Mouse (Mus musculus): ENCODE measurements around the gene Ifnar1.
A peak's percentile ranks its signal among the peaks of the same experiment; 100 is the strongest.

Ifnar1 gene

GRCm38 (mm10) chr16:91461773-91462181, 23.3 kb upstream of the Ifnar1 start:
- DNase-seq: no peak

DNA sequence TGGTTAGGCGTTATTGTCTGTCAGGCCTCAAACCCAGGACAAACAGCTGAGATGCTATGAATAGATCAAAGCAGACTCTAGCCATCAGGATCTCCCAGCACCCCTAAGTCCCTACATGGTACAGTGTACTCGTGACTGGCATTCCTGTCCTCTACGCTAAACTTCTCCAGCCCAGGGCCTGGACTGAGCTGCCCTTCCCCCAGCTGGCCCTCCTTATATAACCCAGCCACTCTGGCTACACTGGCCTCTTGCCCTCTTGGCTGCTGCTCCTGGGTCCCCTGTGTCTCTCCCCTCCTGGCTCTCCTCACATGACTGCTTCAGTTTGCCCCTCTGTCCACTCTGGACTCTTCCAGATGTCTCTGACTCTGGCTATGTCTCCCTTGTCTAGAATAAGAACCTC, 22.4 kb upstream of the Ifnar1 start:
- DNase-seq: no peak

GRCm38 (mm10) chr16:91463400-91463799, 21.6 kb upstream of the Ifnar1 start:
- no peak for DNase-seq

DNA sequence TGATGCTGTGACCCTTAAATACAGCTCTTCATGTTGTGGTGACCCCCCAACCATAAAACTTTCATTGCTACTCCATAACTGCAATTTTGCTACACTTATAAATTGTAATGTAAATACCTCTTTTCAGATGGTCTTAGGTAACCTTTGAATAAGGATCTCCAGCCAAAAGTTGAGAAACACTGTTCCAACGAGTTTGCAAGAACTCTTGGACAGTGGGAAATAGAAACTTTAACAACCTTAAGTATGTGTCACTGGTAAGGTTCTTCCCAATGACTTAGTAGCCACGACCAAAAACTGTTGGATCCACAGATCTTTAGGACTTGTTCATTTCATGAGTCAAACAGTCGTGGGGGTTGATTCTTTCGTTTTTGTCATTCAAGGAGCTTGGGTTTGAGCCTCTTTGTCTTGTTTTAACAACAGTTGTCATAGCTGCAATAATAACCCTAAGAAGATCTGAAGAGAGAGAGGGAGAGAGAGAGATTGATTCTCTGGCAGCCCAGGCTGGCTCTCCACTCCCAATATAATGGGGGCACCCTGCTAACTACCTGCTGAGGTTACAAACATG, 21.1 kb upstream of the Ifnar1 start:
- no peak for DNase-seq

DNA sequence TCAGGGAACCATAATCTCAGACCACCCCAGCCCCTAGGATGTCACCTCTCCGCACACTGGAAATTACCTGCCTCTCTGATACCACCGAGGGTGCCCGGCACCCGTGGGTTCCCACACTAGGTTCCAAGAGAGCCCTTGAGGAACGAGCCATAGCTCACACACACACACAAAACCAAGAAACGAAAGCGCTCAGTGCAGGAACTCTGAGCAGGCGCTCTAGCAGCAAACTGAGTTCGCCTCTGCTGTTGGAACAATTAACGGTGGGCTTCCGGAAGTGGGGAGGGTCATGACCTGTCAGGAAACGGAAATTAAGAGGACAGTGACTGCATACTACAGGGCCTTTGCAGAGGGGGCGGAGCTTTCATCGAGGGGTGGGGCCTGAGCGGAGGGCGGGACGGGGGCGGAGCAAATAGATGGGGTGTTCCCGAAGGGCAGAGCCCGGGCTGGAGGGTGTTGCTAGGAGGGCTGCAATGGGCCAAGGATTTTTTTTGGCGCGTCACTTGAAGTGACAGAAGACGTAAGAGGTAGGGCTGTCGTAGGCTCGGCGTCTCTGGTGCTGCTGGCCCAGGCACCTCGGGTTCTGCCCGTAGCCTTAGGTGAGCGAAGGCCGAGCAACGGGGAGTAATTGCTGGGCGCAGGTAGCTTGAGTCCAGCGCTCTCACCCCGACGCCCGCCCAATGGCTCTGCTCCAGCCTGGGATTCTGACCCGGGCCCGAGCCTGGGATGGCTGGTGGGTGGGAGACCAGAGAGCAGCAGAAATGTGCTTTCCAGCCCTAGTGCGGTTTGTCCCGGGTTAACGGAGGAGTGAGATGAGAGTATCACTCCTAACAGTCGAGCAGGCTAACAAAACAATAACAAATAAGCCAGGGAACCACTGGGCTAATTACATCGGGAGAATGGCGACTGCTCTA, 20.2 kb upstream of the Ifnar1 start:
- DNase-seq: peak; percentile 84

DNA sequence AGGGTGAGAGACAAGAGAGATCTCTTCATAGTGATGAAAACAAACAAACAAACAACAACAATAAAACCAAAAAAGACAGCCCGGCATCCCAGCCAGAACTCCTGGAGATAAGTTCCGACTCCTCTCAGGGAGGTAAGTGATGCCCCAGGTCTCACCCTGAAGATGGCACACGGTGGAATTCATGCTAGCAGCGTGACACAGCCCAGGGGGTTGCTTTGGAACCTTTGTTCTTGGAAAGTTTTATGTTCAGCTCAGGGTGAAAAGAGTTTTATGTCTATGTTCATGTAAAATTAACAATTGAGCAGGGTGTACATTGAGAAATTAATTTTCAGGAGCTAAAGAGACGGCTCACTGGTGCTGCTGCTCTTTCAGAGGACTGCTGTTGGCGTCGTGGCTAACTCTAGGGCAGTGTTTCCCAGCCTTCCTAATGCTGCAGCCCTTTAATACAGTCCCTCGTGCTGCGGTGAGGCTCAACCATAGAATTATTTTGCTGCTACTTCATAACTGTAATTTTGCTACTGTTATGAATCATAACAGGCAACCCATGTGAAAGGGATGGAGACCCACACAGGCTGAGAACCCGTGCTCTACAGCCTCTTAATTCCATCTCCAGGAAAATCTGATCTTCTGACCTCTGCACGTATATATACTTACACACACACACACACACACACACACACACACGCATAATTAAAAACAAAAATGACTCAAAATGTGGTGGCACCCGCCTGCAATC, 19.4 kb upstream of the Ifnar1 start:
- DNase-seq: no peak

GRCm38 (mm10) chr16:91466566-91466965, 18.5 kb upstream of the Ifnar1 start:
- DNase-seq: no peak

- no peak for DNase-seq
Measured at GRCm38 (mm10) chr16:91470470-91470869, 14.6 kb upstream of the Ifnar1 start.

DNA sequence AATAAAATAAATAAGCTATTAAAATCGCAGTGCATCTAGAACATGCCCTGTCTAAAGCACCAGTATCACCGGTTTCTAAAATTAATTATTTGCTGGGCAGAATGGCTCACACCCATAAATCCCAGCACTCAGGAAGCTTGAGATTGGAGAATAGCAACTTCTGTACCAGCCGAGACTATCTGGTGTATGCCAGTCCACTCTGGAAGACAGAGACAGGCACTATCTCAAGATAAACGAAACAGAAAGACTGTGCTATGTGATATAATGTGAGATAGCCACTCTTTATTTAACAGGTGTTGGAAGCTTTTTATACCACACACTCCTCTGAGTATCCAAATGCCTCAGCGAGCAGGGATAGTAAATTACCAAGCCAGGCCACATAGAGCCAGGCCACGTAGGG, 13.6 kb upstream of the Ifnar1 start:
- DNase-seq: no peak

DNA sequence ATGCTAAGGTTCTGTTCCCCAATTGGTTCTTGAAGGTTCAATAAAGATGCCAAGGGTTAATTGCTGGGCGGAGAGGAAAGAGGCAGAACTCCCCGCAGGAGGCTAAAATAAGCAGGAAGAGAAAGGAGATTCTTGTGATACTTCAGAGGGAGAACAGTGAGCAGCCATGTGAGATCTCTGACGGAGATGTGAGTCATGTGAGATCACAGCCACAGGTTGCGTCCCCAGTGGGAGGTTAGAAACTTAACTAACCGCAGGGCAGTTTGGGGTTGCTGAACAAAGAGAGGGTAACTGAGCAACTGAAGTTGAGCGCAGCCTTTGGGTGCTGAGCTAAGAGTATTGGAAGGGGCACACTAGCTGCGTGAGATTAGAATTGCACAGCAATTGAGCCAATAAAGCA, 9.3 kb upstream of the Ifnar1 start:
- no peak for DNase-seq

DNA sequence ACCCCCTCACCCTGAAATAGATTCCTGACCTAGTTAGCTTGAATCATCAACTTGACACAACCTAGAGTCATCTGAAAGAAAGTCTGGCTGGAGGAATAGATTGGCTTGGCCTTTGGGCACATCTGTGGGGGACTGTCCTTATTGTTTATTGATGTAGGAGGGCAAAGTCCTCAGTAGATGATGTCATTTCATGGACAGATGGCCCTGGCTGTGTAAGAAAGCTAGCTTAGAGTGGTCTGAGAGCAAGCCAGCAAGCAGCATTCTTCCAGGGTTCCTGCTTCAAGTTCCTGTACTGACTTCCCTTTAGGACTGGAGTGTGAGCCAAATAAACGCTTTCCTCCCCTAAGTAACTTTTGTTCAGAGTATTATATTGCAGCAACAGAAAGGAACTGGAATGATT, 7.0 kb upstream of the Ifnar1 start:
- no peak for DNase-seq

GRCm38 (mm10) chr16:91480517-91480916, 4.5 kb upstream of the Ifnar1 start:
- DNase-seq: no peak

DNA sequence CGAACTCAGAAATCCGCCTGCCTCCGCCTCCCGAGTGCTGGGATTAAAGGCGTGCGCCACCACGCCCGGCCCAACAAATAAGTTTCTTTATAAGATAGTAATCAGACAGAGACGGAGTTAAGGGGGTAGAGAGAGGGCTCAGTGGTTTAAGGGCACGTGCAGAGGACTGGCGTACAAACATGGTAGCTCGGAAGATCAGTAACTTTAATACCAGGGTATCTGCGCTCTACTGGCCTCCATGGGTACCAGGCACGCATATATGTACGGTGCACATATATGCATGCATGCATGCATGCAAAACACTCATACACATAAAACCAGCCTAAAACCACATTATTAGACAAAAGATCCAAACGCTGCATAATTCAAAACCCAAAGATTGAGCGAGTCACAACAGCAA, 651 bp upstream of the Ifnar1 start:
- DNase-seq: no peak

DNA sequence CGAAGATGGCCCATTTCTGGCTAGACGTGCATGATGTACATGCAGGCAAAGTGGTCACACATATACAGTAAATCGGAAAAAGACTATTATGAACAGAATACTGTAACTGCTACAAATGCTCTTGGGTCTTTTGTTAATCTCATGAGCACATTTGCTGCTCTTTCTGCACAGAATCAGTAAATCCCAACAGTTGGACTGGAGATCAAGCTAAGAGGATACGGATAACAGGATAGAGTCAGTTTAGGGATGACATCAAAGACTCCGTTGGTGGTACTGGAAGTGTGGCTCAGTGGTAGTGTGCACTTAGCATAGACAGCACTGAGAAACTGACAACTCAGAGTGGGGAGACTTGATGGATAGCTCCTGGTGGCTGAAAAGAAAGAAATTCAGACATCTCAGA, 803 bp downstream of the Ifnar1 start:
- no peak for DNase-seq

- no peak for DNase-seq
Measured at GRCm38 (mm10) chr16:91488066-91488465, 3.0 kb downstream of the Ifnar1 start.

DNA sequence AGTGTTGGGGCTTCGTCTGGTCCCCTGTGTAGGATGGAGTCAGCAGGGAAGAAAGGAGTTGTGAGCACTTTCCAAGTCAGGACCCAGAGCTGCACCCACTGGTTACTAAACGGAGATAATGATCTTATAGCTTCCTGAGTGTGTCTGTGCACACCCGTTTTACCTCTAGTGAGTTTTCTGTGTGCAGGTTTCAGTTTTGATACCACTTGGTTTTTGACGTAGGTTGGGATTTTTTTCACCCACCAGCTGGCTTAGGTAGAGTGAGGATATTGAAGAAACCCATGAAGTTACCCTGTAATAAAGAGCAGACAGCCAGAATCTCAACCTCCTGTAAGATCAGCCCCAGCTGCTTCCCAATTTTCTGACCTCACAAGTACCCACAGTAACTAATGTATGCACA, 5.9 kb downstream of the Ifnar1 start:
- DNase-seq: no peak

GRCm38 (mm10) chr16:91491473-91491872, 6.4 kb downstream of the Ifnar1 start:
- DNase-seq: no peak

- no peak for DNase-seq
Measured at GRCm38 (mm10) chr16:91495501-91495900, 10.5 kb downstream of the Ifnar1 start.

- no peak for DNase-seq
Measured at GRCm38 (mm10) chr16:91496206-91496605, 11.2 kb downstream of the Ifnar1 start.

DNA sequence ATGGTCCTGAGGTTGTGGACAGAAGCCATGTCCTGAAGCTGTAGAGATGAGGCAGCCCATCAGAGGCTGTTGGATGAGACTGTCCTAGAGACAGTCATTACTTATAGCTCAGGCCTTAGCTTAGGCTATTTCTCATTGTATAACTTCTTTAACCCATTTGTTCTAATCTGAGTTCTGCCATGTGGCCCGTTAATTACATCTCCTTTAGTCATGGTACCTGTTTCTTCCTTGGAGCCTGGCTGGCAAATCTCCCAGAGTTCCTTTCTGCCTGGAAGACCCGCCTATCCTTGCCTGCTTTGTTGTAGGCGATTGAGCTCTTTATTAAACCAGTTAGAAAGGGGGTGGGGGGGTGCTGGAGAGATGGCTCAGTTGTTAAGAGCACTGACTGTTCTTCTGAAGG, 11.7 kb downstream of the Ifnar1 start:
- DNase-seq: no peak

DNA sequence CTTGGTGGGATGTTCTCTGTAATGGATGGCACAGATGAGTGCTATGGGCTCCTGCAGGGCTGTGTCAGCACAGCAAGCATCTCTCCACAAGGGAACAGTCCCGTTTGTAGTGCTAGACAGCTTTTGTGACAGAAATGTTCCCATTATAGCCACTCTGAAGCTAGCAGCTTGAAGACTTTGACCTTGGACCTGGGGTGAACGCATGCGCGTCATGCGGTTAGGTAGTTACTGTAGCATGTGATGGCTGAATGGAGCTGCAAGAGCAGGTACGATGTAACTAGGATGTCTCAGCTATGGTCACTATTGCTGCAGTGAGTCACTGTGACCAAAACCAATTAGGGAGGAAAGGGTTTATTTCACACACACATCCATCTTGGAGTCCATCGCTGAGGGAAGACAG, 13.0 kb downstream of the Ifnar1 start:
- DNase-seq: no peak

DNA sequence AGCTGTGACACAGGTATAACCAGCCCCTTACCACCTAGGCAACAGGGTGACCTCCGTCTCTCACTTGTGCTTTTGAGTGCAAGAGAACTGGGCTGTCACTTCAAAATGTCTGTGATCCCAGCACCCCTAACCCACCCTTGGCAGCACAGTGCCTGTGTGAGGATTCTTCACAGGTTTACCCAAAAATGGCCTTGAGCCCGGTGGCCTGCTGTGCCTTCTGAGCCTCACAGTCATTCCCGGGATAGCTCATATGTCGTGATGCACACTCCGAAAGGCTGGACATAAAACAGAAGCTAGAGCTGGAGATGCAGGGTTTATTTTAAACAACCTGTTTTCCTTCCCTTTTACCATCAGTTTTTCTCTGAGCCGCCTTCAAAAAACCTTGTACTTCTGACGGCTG, 19.7 kb downstream of the Ifnar1 start:
- DNase-seq: no peak

DNA sequence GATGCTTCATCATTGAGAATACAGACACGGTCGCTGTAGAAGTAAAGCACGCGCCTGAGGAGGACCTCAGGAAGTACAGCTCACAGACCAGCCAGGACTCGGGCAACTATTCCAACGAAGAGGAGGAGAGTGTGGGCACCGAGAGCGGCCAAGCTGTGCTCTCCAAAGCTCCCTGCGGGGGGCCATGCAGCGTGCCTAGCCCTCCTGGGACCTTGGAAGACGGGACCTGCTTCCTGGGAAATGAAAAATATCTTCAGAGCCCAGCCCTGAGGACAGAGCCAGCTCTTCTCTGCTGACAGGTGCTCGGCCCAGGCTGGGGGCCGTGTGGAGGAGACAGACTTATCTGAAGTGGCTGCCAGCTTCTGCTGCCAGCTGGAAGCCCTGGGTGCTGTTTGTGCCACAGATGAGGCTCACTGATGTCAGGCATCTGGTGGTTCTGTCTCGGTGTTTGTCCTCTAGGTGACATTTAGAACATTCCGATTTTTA, 20.1 kb downstream of the Ifnar1 start:
- DNase-seq: no peak

DNA sequence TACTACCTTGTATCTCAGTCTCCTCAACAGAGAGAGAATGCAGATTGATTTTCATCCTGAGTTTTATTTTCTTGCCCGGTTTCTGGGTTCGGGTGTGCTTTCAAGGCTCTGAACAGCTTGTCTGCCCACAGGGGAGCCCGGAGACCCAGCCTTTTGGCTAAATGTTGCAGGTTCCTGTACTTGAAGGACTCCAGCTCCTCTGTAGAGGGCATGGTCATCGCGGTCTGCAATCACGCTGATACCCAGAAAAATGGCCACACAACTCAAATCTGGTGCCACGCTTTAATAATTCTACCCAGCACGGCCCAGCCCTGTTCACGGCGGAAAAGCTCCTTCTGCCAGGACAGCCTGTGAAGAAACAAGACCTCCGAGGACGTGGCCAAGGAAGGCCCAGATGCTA, 21.4 kb downstream of the Ifnar1 start:
- no peak for DNase-seq
